Mouse (Mus musculus): Measurements from ENCODE around the gene Olfr444. TPM values are rescaled to one million over a fixed set of nuclear protein-coding genes. Genes with fewer than 3 reads are reported as not detected.

The Olfr444 gene
- not detected for polyA plus RNA-seq (2017; shearing (Covaris generic))

- ATAC-seq: no peak
Measured at GRCm38 (mm10) chr6:42948767-42949166, at the start of gene Olfr444. TSS of gene Olfr444 (plus strand) at chr6:42949067.

GRCm38 (mm10) chr6:42900345-42900744, 48.5 kb upstream of the Olfr444 start:
- ATAC-seq: no peak

GRCm38 (mm10) chr6:42908578-42908977, 40.3 kb upstream of the Olfr444 start, which contains the start of gene Olfr447:
TSS of gene Olfr447 (plus strand) at chr6:42908878.
- ATAC-seq: no peak

GRCm38 (mm10) chr6:42921077-42921476, 27.8 kb upstream of the Olfr444 start, which contains the start of gene Olfr446:
TSS of gene Olfr446 (plus strand) at chr6:42921377.
- ATAC-seq: no peak

GRCm38 (mm10) chr6:42980377-42980776, 31.5 kb downstream of the Olfr444 start:
- ATAC-seq: no peak

Other genes with a start within 250 kb of the Olfr444 start
- gene Tcaf1, start 239.0 kb upstream of the Olfr444 start, polyA plus RNA-seq (2017; shearing (Covaris generic)): under 1 TPM in 1 of 2 experiments, not detected in 1; 0.28 TPM
- not detected for gene Olfr453, start 209.7 kb upstream of the Olfr444 start, polyA plus RNA-seq (2017; shearing (Covaris generic))
- not detected for gene Olfr38, start 192.7 kb upstream of the Olfr444 start, polyA plus RNA-seq (2017; shearing (Covaris generic))
- not detected for gene Olfr452, start 164.0 kb upstream of the Olfr444 start, polyA plus RNA-seq (2017; shearing (Covaris generic))
- gene Olfr450, start 137.1 kb upstream of the Olfr444 start, polyA plus RNA-seq (2017; shearing (Covaris generic)): not detected
- not detected for gene Olfr449, start 114.7 kb upstream of the Olfr444 start, polyA plus RNA-seq (2017; shearing (Covaris generic))
- gene Olfr448, start 58.6 kb upstream of the Olfr444 start, polyA plus RNA-seq (2017; shearing (Covaris generic)): not detected
- gene Olfr447, start 40.2 kb upstream of the Olfr444 start, polyA plus RNA-seq (2017; shearing (Covaris generic)): under 1 TPM in 1 of 2 experiments, not detected in 1; 0.15 TPM
- under 1 TPM in 1 of 2 experiments, not detected in 1; 0.20 TPM for gene Olfr446, start 27.7 kb upstream of the Olfr444 start, polyA plus RNA-seq (2017; shearing (Covaris generic))
- not detected for gene Olfr441, start 157.3 kb downstream of the Olfr444 start, polyA plus RNA-seq (2017; shearing (Covaris generic))
- gene Olfr237-ps1, start 197.5 kb downstream of the Olfr444 start, polyA plus RNA-seq (2017; shearing (Covaris generic)): not detected
- gene Olfr437, start 214.2 kb downstream of the Olfr444 start, polyA plus RNA-seq (2017; shearing (Covaris generic)): not detected
- not detected for gene Olfr13, start 223.1 kb downstream of the Olfr444 start, polyA plus RNA-seq (2017; shearing (Covaris generic))
- not detected for gene Olfr435, start 248.1 kb downstream of the Olfr444 start, polyA plus RNA-seq (2017; shearing (Covaris generic))

Data from activated CD4-positive, CD25-positive, alpha-beta regulatory T cell, adult 4 months (primary cell).